Mouse (Mus musculus) kidney, embryonic 14.5 days (tissue): ENCODE results near the gene Bms1. TPM values are rescaled to one million over a fixed set of nuclear protein-coding genes. Genes with fewer than 3 reads are reported as not detected.

ENCODE experiments used
- ATAC-seq: fragments of 200-750 bp; cut with Nextera tagmentation; 2 replicates; pipeline ENCODE4 v1.8.0; 2017; ENCODE audit warnings: moderate number of reproducible peaks, mild to moderate bottlenecking, moderate TSS enrichment, moderate library complexity; ENCODE audit not compliant: low FRiP score, low TSS enrichment
- H3K27ac ChIP-seq: fragments of 300-500 bp; sonication (generic); 2 replicates; pipeline ENCODE4 v1.5.1; 2014; ENCODE audit warnings: low read depth, mild to moderate bottlenecking, low read length, moderate library complexity, mixed read lengths
- H3K27me3 ChIP-seq: fragments of 300-500 bp; sonication (generic); 2 replicates; pipeline ENCODE4 v1.6.1; 2014; ENCODE audit warnings: mild to moderate bottlenecking, low read length; ENCODE audit not compliant: control insufficient read depth, insufficient read depth
- H3K36me3 ChIP-seq: fragments of 300-500 bp; sonication (generic); 2 replicates; pipeline ENCODE4 v1.6.1; 2014; ENCODE audit warnings: low read length, mixed read lengths; ENCODE audit not compliant: control insufficient read depth, insufficient read depth
- H3K4me1 ChIP-seq: fragments of 300-500 bp; sonication (generic); 2 replicates; pipeline ENCODE4 v1.6.1; 2014; ENCODE audit warnings: low read length, mixed read lengths; ENCODE audit not compliant: control insufficient read depth, insufficient read depth
- H3K4me2 ChIP-seq: fragments of 300-500 bp; sonication (generic); replicated peaks from 2 replicates; pipeline ENCODE4 v1.6.1; 2014; ENCODE audit warnings: low read depth, mild to moderate bottlenecking, low read length
- H3K4me3 ChIP-seq: fragments of 300-500 bp; sonication (generic); 2 replicates; pipeline ENCODE4 v1.5.1; 2014; ENCODE audit warnings: mild to moderate bottlenecking, low read length
- H3K9ac ChIP-seq: fragments of 300-500 bp; sonication (generic); 2 replicates; pipeline ENCODE4 v1.6.1; 2014; ENCODE audit warnings: low read depth, mild to moderate bottlenecking, low read length, moderate library complexity
- H3K9me3 ChIP-seq: fragments of 300-500 bp; sonication (generic); 2 replicates; pipeline ENCODE4 v1.6.1; 2016; ENCODE audit warnings: low read length; ENCODE audit not compliant: control insufficient read depth
- WGBS: fragments of 180-500 bp; shearing (Covaris S2); extraction: QIAGEN DNeasy Blood & Tissue Kit; methylation state at CpG from one replicate; pipeline ENCODE4 v1.1.7; 2014; 5-methylcytosine and 5-hydroxymethylcytosine counted together
- polyA plus RNA-seq: library from polyadenylated mRNA; unstranded; fragments of >200 nt; fragmentation: Nextera tagmentation; extraction: Ambion mirVana; gene quantifications from 2 replicates; pipeline ENCODE4 v1.2.1, GENCODE M21; 2014

Bms1 gene
- polyA plus RNA-seq, 1 experiment from 2014 or later: 38.3 TPM

- Histone ChIP-seq H3K4me3 (no peak overlapping the region), H3K36me3 (peaks cover 85% of the 10 kb centered on the region), H3K4me2 (no peak overlapping the region), H3K27me3 (no peaks in the 10 kb centered on the region), H3K9me3 (no peaks in the 10 kb centered on the region), H3K4me1 (no peaks in the 10 kb centered on the region), H3K9ac (no peak overlapping the region), H3K27ac (no peak overlapping the region)
- WGBS: 86% methylated on average over 5 of the region's 5 CpGs
- ATAC-seq: no peak
Measured at GRCm38 (mm10) chr6:118408510-118408909, 10.8 kb downstream of the Bms1 start.

GRCm38 (mm10) chr6:118406421-118406820 lies 12.9 kb downstream of the Bms1 start:
- Histone ChIP-seq H3K4me2 (no peak overlapping the region), H3K27me3 (no peaks in the 10 kb centered on the region), H3K4me1 (no peaks in the 10 kb centered on the region), H3K36me3 (peaks cover 80% of the 10 kb centered on the region), H3K4me3 (no peak overlapping the region), H3K9me3 (no peaks in the 10 kb centered on the region), H3K27ac (no peak overlapping the region), H3K9ac (no peak overlapping the region)
- WGBS: 86% methylated on average over 4 of the region's 4 CpGs
- no peak for ATAC-seq

DNA sequence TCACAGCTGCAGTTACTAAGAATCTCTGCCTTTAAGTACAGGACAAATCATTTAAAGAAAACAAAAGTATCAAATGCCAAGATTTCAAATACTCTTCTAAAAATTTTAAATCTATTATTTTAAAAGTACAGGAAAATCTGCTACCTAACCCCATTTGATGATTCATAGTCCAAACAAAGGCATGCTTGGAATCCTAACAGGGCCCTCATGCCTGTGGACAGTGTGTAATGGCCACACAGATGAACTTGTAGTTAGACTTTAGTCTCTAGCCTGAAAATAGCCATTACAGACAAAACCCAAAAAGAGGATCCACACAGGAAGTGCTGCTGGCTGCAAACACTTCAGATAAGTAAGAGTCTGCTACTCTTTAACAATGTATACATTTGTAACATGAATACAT lies 28.5 kb downstream of the Bms1 start:
- no peak overlapping the region for H3K4me2 ChIP-seq
- no peak overlapping the region for H3K9ac ChIP-seq
- no peak overlapping the region for H3K27ac ChIP-seq
- no peaks in the 10 kb centered on the region for H3K9me3 ChIP-seq
- peaks cover 78% of the 10 kb centered on the region for H3K36me3 ChIP-seq
- no peak overlapping the region for H3K4me3 ChIP-seq
- no peaks in the 10 kb centered on the region for H3K27me3 ChIP-seq
- H3K4me1 ChIP-seq: no peaks in the 10 kb centered on the region
- no peak for ATAC-seq

DNA sequence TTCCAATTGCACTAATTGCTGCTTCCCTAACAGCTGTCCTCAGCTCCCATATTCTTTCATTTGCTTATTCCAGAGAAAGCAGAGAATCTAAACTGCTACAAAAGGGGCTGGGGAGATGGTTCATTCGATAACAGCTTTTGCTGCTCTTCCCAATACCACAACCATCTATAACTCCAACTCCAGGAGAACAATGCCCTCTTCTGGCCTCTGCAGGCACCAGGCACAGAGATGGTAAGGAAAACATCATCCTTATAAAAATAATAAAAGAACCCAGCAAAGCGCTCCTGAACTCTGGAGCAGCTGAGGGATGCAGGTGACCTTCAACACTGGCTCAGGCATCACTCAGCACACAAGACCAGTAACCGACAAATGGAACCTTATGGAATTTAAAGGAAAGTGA lies 33.3 kb downstream of the Bms1 start:
- H3K27ac ChIP-seq: no peak overlapping the region
- H3K4me1 ChIP-seq: no peaks in the 10 kb centered on the region
- ATAC-seq: no peak
- H3K27me3 ChIP-seq: no peaks in the 10 kb centered on the region
- H3K4me2 ChIP-seq: no peak overlapping the region
- no peaks in the 10 kb centered on the region for H3K9me3 ChIP-seq
- 87% methylated on average over 3 of the region's 3 CpGs for WGBS
- H3K9ac ChIP-seq: no peak overlapping the region
- no peak overlapping the region for H3K4me3 ChIP-seq
- H3K36me3 ChIP-seq: peaks cover 56% of the 10 kb centered on the region

DNA sequence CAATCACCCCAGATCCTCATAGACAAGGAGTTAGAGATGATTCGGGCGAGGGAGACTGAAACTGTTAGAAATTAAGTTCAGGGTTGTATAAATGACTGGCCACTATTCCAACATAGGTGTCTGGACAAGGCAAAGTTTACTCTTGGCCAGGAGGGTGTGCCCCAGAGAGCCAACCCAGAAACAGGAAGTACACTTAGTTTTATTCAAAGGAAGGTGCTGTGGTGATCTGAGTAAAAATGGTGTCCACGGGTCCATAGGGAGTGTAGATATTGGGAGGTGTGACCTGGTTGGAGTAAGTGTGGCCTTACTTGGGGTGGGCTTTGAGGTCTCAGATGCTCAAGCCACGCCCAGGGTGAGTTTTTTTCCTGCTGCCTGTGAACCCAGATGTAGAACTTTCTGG lies 38.0 kb downstream of the Bms1 start:
- Histone ChIP-seq H3K36me3 (peaks cover 26% of the 10 kb centered on the region), H3K9ac (no peak overlapping the region), H3K9me3 (no peaks in the 10 kb centered on the region), H3K4me2 (no peak overlapping the region), H3K4me3 (no peak overlapping the region), H3K27me3 (no peaks in the 10 kb centered on the region), H3K27ac (no peak overlapping the region), H3K4me1 (0 out of 2 replicates have a peak, but pooled peaks cover 3% of the 10 kb centered on the region)
- ATAC-seq: no peak
- WGBS: 84% methylated on average over 4 of the region's 4 CpGs

DNA sequence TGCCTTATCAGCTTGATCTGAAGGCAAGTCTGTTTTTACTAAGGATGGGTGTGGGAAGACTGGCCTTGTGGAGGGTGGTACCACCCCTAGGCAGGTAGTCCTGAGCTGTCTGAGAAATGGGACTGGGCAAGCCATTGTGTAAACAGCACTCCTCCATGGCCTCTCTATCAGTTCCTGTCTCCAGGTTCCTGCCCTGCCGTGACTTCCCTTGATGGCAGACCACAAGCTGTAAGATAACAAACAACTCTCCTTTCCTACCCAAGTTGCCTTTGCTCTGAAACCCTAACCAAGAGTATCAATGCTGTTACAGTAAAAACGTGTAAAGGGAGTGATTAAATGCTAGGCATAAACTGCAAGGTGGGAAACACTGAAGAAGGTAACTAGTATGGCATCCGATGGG lies 38.6 kb downstream of the Bms1 start:
- no peaks in the 10 kb centered on the region for H3K27me3 ChIP-seq
- H3K4me1 ChIP-seq: peaks cover 3% of the 10 kb centered on the region; the same call in 1 of the 2 replicates
- no peak overlapping the region for H3K27ac ChIP-seq
- no peak for ATAC-seq
- H3K4me2 ChIP-seq: no peak overlapping the region
- H3K9me3 ChIP-seq: no peaks in the 10 kb centered on the region
- no peak overlapping the region for H3K9ac ChIP-seq
- WGBS: 62% methylated on average over 3 of the region's 3 CpGs
- no peak overlapping the region for H3K4me3 ChIP-seq
- H3K36me3 ChIP-seq: peaks cover 26% of the 10 kb centered on the region

- WGBS: 35% methylated on average over 20 of the region's 20 CpGs
- Histone ChIP-seq H3K4me3 (no peak overlapping the region), H3K4me2 (peak overlapping the region; percentile 24; the same call in 1 of the 2 replicates), H3K9ac (no peak overlapping the region), H3K27me3 (no peaks in the 10 kb centered on the region; the same call in 1 of the 2 replicates), H3K36me3 (peaks cover 20% of the 10 kb centered on the region), H3K9me3 (no peaks in the 10 kb centered on the region), H3K27ac (no peak overlapping the region), H3K4me1 (peaks cover 3% of the 10 kb centered on the region; the same call in 1 of the 2 replicates)
- peak; percentile 78 for ATAC-seq
Measured at GRCm38 (mm10) chr6:118379451-118380167, 39.7 kb downstream of the Bms1 start.

DNA sequence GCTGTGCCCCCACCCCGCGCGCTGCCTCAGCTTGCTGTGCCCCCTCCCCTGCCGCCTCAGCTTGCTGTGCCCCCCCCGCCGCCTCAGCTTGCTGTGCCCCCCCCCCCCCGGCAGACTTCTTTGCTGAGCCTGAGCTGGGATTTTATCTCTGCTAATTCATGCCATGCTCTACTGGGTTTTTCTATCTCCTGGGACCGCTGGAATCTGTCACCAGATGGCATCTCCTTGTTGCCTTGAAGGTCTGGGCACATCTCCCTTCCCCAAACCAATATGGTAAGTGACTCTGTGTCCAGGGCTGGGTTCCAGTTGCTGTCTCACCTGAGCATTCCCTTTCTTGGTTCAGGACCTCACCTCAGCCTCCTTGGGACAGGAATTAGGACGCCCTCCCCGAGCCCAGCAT lies 41.7 kb downstream of the Bms1 start:
- H3K4me2 ChIP-seq: no peak overlapping the region
- no peak overlapping the region for H3K9ac ChIP-seq
- H3K27me3 ChIP-seq: no peaks in the 10 kb centered on the region; the same call in 1 of the 2 replicates
- H3K4me3 ChIP-seq: no peak overlapping the region
- no peak for ATAC-seq
- 60% methylated on average over 8 of the region's 10 CpGs for WGBS
- H3K9me3 ChIP-seq: no peaks in the 10 kb centered on the region
- no peaks in the 10 kb centered on the region; the same call in 1 of the 2 replicates for H3K36me3 ChIP-seq
- H3K4me1 ChIP-seq: peaks cover 3% of the 10 kb centered on the region; the same call in 1 of the 2 replicates
- H3K27ac ChIP-seq: no peak overlapping the region

GRCm38 (mm10) chr6:118376023-118376422 lies 43.3 kb downstream of the Bms1 start:
- no peak overlapping the region for H3K4me3 ChIP-seq
- no peaks in the 10 kb centered on the region for H3K9me3 ChIP-seq
- peaks cover 3% of the 10 kb centered on the region; the same call in 1 of the 2 replicates for H3K4me1 ChIP-seq
- no peak overlapping the region for H3K9ac ChIP-seq
- no peaks in the 10 kb centered on the region for H3K36me3 ChIP-seq
- H3K4me2 ChIP-seq: no peak overlapping the region
- no peaks in the 10 kb centered on the region; the same call in 1 of the 2 replicates for H3K27me3 ChIP-seq
- H3K27ac ChIP-seq: no peak overlapping the region
- WGBS: 21% methylated on average over 10 of the region's 10 CpGs
- ATAC-seq: no peak
